Mouse (Mus musculus): ENCODE results near the gene Clip3. TPM values are rescaled to one million over a fixed set of nuclear protein-coding genes. Genes with fewer than 3 reads are reported as not detected.

The Clip3 gene
- total RNA-seq, 1 experiment = 5.4 TPM

DNA sequence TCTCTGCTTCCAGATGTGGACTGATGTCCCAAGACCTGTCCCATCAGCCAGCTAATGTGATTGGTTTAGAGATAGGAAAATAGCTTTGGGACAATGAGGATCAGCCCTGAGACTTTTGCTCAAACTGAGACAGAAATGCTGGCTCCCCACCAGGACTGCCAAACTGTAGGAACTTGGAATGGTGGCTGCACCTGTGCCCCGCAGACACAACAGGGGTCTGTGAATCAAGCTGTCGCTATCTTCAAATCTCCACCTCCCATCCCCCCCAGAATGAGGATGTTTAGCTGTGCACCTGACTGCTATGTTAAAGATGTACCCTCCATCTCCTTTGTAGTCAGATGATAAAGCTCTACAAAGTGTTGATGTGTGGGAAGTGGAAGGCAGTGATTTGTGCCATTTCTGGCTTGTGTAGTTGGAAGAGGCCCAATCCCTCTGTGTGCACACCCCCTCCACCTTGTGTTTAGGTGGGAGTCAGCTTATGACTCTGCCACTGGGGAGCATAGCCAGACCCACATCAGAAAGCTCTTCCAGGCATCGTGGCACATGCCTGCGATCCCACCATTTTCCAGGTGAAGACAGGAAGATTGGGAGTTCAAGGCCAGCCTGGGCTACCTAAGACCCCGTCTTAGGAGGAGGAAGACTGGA, 32.9 kb downstream of the Clip3 start:
- Histone ChIP-seq H3K9me3 (ENCODE audit: control insufficient read depth, insufficient read depth, low read depth, low read length) (no peaks in the 10 kb centered on the region), H3K4me3 (ENCODE audit: insufficient read depth in 1 of 2, low read depth in 1 of 2, low read length in 2 of 2, poor library complexity in 1 of 2, severe bottlenecking in 1 of 2) (no peak overlapping the region), H3K4me1 (ENCODE audit: control insufficient read depth in 2 of 2, insufficient read depth in 2 of 2, low read length in 2 of 2, poor library complexity in 1 of 2) (peaks cover 4 to 8% of the 10 kb centered on the region in 2 experiments; a peak in 2 of 4 replicates), H3K9ac (ENCODE audit: insufficient read depth, low read depth, low read length, poor library complexity, severe bottlenecking) (no peak overlapping the region), H3K27ac (ENCODE audit: insufficient read depth, low read depth, low read length, poor library complexity, severe bottlenecking) (no peak overlapping the region), H3K36me3 (ENCODE audit: control insufficient read depth, insufficient read depth, low read length, poor library complexity, severe bottlenecking) (peaks cover 3% of the 10 kb centered on the region; the same call in 1 of the 2 replicates)
- in situ Hi-C loops (cut with MboI; ENCODE audit: low sequenced_read_pairs in 2 of 2, unreplicated experiment in 2 of 2) = no loop called here
- DNase-seq (ENCODE audit: low read depth, low spot score) = no peak
- TF ChIP-seq ZNF384 (IDR thresholded peaks at IDR 0.05; ENCODE audit: low read depth, low read length) (no peak), CHD2 (IDR thresholded peaks at IDR 0.05; ENCODE audit: low read depth, low read length) (no peak)

DNA sequence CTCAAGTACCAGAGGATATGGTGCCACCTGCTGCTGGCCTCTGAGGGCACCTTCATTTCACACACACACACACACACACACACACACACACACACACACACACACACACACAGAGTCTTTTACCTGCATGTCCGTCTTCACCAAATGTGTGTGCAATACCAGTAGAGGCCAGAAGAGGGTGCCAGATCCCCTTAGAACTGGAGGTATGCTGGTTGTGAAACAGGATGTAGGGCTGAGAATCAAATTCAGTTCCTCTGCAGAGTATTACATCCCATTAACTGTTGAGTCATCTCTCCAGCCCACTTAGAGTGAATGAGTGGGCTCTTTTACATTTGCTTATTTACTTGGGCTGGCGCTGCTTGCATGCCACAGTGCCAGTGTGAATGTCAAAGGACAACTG, 33.8 kb downstream of the Clip3 start:
- peak; percentile 87 for DNase-seq (ENCODE audit: low read depth, low spot score)
- H3K27ac ChIP-seq (ENCODE audit: insufficient read depth, low read depth, low read length, poor library complexity, severe bottlenecking) = no peak overlapping the region
- in situ Hi-C loops (cut with MboI; ENCODE audit: low sequenced_read_pairs in 2 of 2, unreplicated experiment in 2 of 2) = no loop called here

GRCm38 (mm10) chr7:30326427-30326826, 34.9 kb downstream of the Clip3 start:
- Histone ChIP-seq H3K27ac (ENCODE audit: insufficient read depth, low read depth, low read length, poor library complexity, severe bottlenecking) (no peak overlapping the region), H3K4me1 (ENCODE audit: control insufficient read depth in 2 of 2, insufficient read depth in 2 of 2, low read length in 2 of 2, poor library complexity in 1 of 2) (peaks cover 4 to 5% of the 10 kb centered on the region in 2 experiments; a peak in 2 of 4 replicates), H3K9ac (ENCODE audit: insufficient read depth, low read depth, low read length, poor library complexity, severe bottlenecking) (no peak overlapping the region), H3K9me3 (ENCODE audit: control insufficient read depth, insufficient read depth, low read depth, low read length) (no peaks in the 10 kb centered on the region), H3K4me3 (ENCODE audit: insufficient read depth in 1 of 2, low read depth in 1 of 2, low read length in 2 of 2, poor library complexity in 1 of 2, severe bottlenecking in 1 of 2) (no peak overlapping the region), H3K36me3 (ENCODE audit: control insufficient read depth, insufficient read depth, low read length, poor library complexity, severe bottlenecking) (no peaks in the 10 kb centered on the region)
- in situ Hi-C loops (cut with MboI; ENCODE audit: low sequenced_read_pairs in 2 of 2, unreplicated experiment in 2 of 2) = no loop called here
- no peak for TF ChIP-seq MAFK (IDR thresholded peaks at IDR 0.05; ENCODE audit: insufficient read depth, low read depth, low read length)
- TF ChIP-seq ZC3H11A (IDR thresholded peaks at IDR 0.05; ENCODE audit: borderline replicate concordance, low read depth, low read length) = no peak
- TF ChIP-seq HCFC1 (IDR thresholded peaks at IDR 0.05; ENCODE audit: borderline replicate concordance, insufficient read depth, low read length) = no peak
- TF ChIP-seq CHD2 (IDR thresholded peaks at IDR 0.05; ENCODE audit: low read depth, low read length) = no peak
- no peak for TF ChIP-seq ZNF384 (IDR thresholded peaks at IDR 0.05; ENCODE audit: low read depth, low read length)
- no peak for DNase-seq (ENCODE audit: low read depth, low spot score)

More for the DNA sequence above, 33.8 kb downstream of the Clip3 start:
- no peaks in the 10 kb centered on the region for H3K9me3 ChIP-seq (ENCODE audit: control insufficient read depth, insufficient read depth, low read depth, low read length)
- TF ChIP-seq ZNF384 (IDR thresholded peaks at IDR 0.05; ENCODE audit: low read depth, low read length) (no peak), ZC3H11A (IDR thresholded peaks at IDR 0.05; ENCODE audit: borderline replicate concordance, low read depth, low read length) (peak; percentile 60)
- H3K4me3 ChIP-seq (ENCODE audit: insufficient read depth in 1 of 2, low read depth in 1 of 2, low read length in 2 of 2, poor library complexity in 1 of 2, severe bottlenecking in 1 of 2) = no peak overlapping the region
- H3K9ac ChIP-seq (ENCODE audit: insufficient read depth, low read depth, low read length, poor library complexity, severe bottlenecking) = no peak overlapping the region
- H3K4me1 ChIP-seq (ENCODE audit: control insufficient read depth in 2 of 2, insufficient read depth in 2 of 2, low read length in 2 of 2, poor library complexity in 1 of 2) = peaks cover 4 to 8% of the 10 kb centered on the region in 2 experiments; a peak in 2 of 4 replicates
- H3K36me3 ChIP-seq (ENCODE audit: control insufficient read depth, insufficient read depth, low read length, poor library complexity, severe bottlenecking) = peaks cover 3% of the 10 kb centered on the region; the same call in 1 of the 2 replicates

GRCm38 (mm10) chr7:30327140-30327539, 35.6 kb downstream of the Clip3 start:
- no peak overlapping the region; a peak in 1 of 4 replicates for H3K4me3 ChIP-seq (ENCODE audit: insufficient read depth in 1 of 2, low read depth in 1 of 2, low read length in 2 of 2, poor library complexity in 1 of 2, severe bottlenecking in 1 of 2)

GRCm38 (mm10) chr7:30328379-30328778, 36.9 kb downstream of the Clip3 start:
- DNase-seq (ENCODE audit: low read depth, low spot score) = no peak
- no peaks in the 10 kb centered on the region for H3K9me3 ChIP-seq (ENCODE audit: control insufficient read depth, insufficient read depth, low read depth, low read length)
- in situ Hi-C loops (cut with MboI; ENCODE audit: low sequenced_read_pairs in 2 of 2, unreplicated experiment in 2 of 2) = no loop called here
- H3K27ac ChIP-seq (ENCODE audit: insufficient read depth, low read depth, low read length, poor library complexity, severe bottlenecking) = no peak overlapping the region
- no peak for TF ChIP-seq ZNF384 (IDR thresholded peaks at IDR 0.05; ENCODE audit: low read depth, low read length)
- TF ChIP-seq ZC3H11A (IDR thresholded peaks at IDR 0.05; ENCODE audit: borderline replicate concordance, low read depth, low read length) = no peak
- TF ChIP-seq CHD2 (IDR thresholded peaks at IDR 0.05; ENCODE audit: low read depth, low read length) = no peak
- no peak for TF ChIP-seq MAFK (IDR thresholded peaks at IDR 0.05; ENCODE audit: insufficient read depth, low read depth, low read length)
- peaks cover 0 to 5% of the 10 kb centered on the region in 2 experiments; a peak in 1 of 4 replicates for H3K4me1 ChIP-seq (ENCODE audit: control insufficient read depth in 2 of 2, insufficient read depth in 2 of 2, low read length in 2 of 2, poor library complexity in 1 of 2)
- no peak overlapping the region for H3K9ac ChIP-seq (ENCODE audit: insufficient read depth, low read depth, low read length, poor library complexity, severe bottlenecking)
- H3K4me3 ChIP-seq (ENCODE audit: insufficient read depth in 1 of 2, low read depth in 1 of 2, low read length in 2 of 2, poor library complexity in 1 of 2, severe bottlenecking in 1 of 2) = no peak overlapping the region
- H3K36me3 ChIP-seq (ENCODE audit: control insufficient read depth, insufficient read depth, low read length, poor library complexity, severe bottlenecking) = no peaks in the 10 kb centered on the region

More at GRCm38 (mm10) chr7:30327140-30327539, 35.6 kb downstream of the Clip3 start:
- H3K4me1 ChIP-seq (ENCODE audit: control insufficient read depth in 2 of 2, insufficient read depth in 2 of 2, low read length in 2 of 2, poor library complexity in 1 of 2) = peaks cover 4 to 5% of the 10 kb centered on the region in 2 experiments; a peak in 2 of 4 replicates
- H3K36me3 ChIP-seq (ENCODE audit: control insufficient read depth, insufficient read depth, low read length, poor library complexity, severe bottlenecking) = no peaks in the 10 kb centered on the region
- TF ChIP-seq MAFK (IDR thresholded peaks at IDR 0.05; ENCODE audit: insufficient read depth, low read depth, low read length) = no peak
- TF ChIP-seq ZC3H11A (IDR thresholded peaks at IDR 0.05; ENCODE audit: borderline replicate concordance, low read depth, low read length) = no peak
- no peak for TF ChIP-seq ZNF384 (IDR thresholded peaks at IDR 0.05; ENCODE audit: low read depth, low read length)
- H3K27ac ChIP-seq (ENCODE audit: insufficient read depth, low read depth, low read length, poor library complexity, severe bottlenecking) = no peak overlapping the region
- H3K9ac ChIP-seq (ENCODE audit: insufficient read depth, low read depth, low read length, poor library complexity, severe bottlenecking) = no peak overlapping the region
- in situ Hi-C loops (cut with MboI; ENCODE audit: low sequenced_read_pairs in 2 of 2, unreplicated experiment in 2 of 2) = no loop called here
- DNase-seq (ENCODE audit: low read depth, low spot score) = no peak
- H3K9me3 ChIP-seq (ENCODE audit: control insufficient read depth, insufficient read depth, low read depth, low read length) = no peaks in the 10 kb centered on the region

Data from ES-E14 (cell line).